Mouse (Mus musculus) neural tube, embryonic 13.5 days (tissue): Measurements from ENCODE around the gene Hist1h2bg. TPM values are rescaled to one million over a fixed set of nuclear protein-coding genes. Genes with fewer than 3 reads are reported as not detected.
"Not testable (repeated sequence)": the region's sequence is repeated elsewhere in the genome, so short reads cannot be mapped to it uniquely, and the experiment has no call there.

Experiments
- ATAC-seq: fragments of 200-750 bp; cut with Nextera tagmentation; 2 replicates; pipeline ENCODE4 v1.8.0; 2017; ENCODE audit warnings: low read depth, mild to moderate bottlenecking, moderate TSS enrichment, moderate library complexity
- H3K27ac ChIP-seq: fragments of 300-500 bp; sonication (generic); replicated peaks from 2 replicates; pipeline ENCODE4 v1.5.1; 2015; ENCODE audit warnings: moderate library complexity, mild to moderate bottlenecking, inconsistent platforms
- H3K27me3 ChIP-seq: fragments of 300-500 bp; sonication (generic); 2 replicates; pipeline ENCODE4 v1.6.1; 2015; ENCODE audit warnings: mild to moderate bottlenecking, inconsistent platforms
- H3K36me3 ChIP-seq: fragments of 300-500 bp; sonication (generic); 2 replicates; pipeline ENCODE4 v1.6.1; 2015; ENCODE audit warnings: mild to moderate bottlenecking, inconsistent platforms
- H3K4me1 ChIP-seq: fragments of 300-500 bp; sonication (generic); replicated peaks from 2 replicates; pipeline ENCODE4 v1.6.1; 2015; ENCODE audit warnings: inconsistent platforms
- H3K4me2 ChIP-seq: fragments of 300-500 bp; sonication (generic); 2 replicates; pipeline ENCODE4 v1.6.1; 2015; ENCODE audit warnings: inconsistent platforms, mild to moderate bottlenecking, moderate library complexity
- H3K4me3 ChIP-seq: fragments of 300-500 bp; sonication (generic); 2 replicates; pipeline ENCODE4 v1.5.1; 2015; ENCODE audit warnings: mild to moderate bottlenecking, inconsistent platforms
- H3K9ac ChIP-seq: fragments of 300-500 bp; sonication (generic); 2 replicates; pipeline ENCODE4 v1.6.1; 2015; ENCODE audit warnings: moderate library complexity, mild to moderate bottlenecking, inconsistent platforms
- H3K9me3 ChIP-seq: fragments of 300-500 bp; sonication (generic); 2 replicates; pipeline ENCODE4 v1.6.1; 2016; ENCODE audit warnings: inconsistent platforms
- WGBS: fragments of 180-500 bp; shearing (Covaris S2); methylation state at CpG from one replicate; pipeline ENCODE4 v1.1.7; 2015; 5-methylcytosine and 5-hydroxymethylcytosine counted together
- polyA plus RNA-seq: library from polyadenylated mRNA; unstranded; fragments of >200 nt; fragmentation: Nextera tagmentation; extraction: Ambion mirVana; gene quantifications from 2 replicates; pipeline ENCODE4 v1.2.1, GENCODE M21; 2015

The Hist1h2bg gene
- polyA plus RNA-seq, 1 experiment from 2014 or later, result 3.5 TPM

DNA sequence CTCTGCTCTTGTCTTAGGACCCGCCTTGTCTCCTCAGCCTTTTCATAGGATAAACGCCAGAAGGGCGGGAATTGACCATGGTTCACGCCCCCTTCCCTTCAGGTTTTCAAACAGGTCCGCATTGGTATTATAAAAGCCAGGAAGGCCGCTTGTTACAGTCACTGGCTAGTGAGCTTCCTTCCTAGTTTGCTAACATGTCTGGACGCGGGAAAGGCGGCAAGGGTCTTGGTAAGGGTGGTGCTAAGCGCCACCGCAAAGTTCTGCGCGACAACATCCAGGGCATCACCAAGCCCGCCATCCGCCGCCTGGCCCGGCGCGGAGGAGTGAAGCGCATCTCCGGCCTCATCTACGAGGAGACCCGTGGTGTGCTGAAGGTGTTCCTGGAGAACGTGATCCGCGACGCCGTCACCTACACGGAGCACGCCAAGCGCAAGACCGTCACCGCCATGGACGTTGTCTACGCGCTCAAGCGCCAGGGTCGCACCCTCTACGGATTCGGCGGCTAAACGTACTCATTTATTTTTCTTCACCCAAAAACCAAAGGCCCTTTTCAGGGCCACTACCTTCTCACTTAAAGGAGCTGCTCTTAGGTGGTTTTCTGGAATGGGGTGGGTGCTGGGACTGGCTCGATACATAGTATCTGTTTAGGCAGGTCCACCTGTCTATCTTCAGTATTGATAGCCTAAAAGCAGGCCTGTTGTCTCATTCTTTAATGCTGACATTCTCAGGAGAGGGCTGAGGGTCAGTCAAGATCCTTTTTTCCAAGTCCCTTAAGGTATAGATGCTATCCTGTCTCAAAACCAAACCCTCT is 10.4 kb downstream of the Hist1h2bg start, which contains the start of gene Hist1h4d:
Gene Hist1h4d (plus strand): TSS at position 191 of the 811 bp plus-strand sequence.
- Histone ChIP-seq H3K4me1 (peaks cover 47% of the 10 kb centered on the region), H3K4me3 (peak within 1 kb of the TSS; percentile 47)

DNA sequence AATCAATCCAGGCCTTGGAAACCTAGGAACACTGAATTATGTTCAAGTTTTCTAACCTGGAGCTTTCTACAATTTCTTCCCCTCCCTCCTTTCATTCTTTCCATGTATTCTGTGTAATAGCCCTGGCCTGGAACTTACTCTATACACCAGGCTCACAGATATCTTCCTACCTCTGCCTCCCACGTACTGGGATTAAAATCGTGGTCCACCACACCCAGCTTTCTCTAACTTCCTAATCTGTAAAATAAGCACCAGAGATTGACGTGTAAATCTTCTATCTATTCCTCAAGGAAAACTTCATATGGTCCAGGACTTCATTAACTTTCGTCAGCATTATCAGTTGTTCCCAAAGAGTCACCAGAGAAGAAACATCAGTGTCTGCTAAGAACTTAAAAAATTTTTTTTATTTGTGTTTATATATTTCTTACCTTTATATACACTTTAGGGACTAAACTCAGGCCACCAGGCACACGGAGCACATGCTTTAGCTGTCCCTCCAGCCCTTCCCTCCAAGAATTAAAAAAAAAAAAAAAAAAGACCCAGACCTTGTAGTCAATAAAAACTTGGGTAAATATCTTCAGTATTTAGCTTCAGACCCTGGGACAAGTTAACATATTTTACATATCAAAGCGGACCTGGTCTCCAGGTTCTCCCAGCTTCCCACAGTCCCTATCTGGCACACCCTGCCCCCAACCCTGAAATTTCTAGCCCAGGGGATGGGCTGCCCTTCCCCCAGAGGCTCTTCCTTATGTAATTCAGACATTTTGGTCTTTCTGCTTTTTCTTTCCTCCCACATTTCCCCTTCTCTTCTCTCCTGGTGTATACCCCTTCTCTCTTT is 11.2 kb downstream of the Hist1h2bg start:
- H3K36me3 ChIP-seq, result no peaks in the 10 kb centered on the region
- ATAC-seq, result no peak
- no peaks in the 10 kb centered on the region for H3K27me3 ChIP-seq
- H3K9me3 ChIP-seq, result no peaks in the 10 kb centered on the region
- peak overlapping the region; percentile 91 for H3K4me2 ChIP-seq
- H3K4me1 ChIP-seq, result peaks cover 44% of the 10 kb centered on the region
- peak overlapping the region; percentile 72 for H3K9ac ChIP-seq
- WGBS, result 8% methylated on average over 6 of the region's 6 CpGs
- H3K4me3 ChIP-seq, result peak overlapping the region; percentile 47
- H3K27ac ChIP-seq, result peak overlapping the region; percentile 82

More for the DNA sequence above, 10.4 kb downstream of the Hist1h2bg start, which contains the start of gene Hist1h4d:
- peak; percentile 88 for ATAC-seq
- Histone ChIP-seq H3K4me2 (peak within 1 kb of the TSS; percentile 91), H3K36me3 (no peaks in the 10 kb centered on the region), H3K27me3 (no peaks in the 10 kb centered on the region), H3K9me3 (no peaks in the 10 kb centered on the region), H3K27ac (peak within 1 kb of the TSS; percentile 82), H3K9ac (peak within 1 kb of the TSS; percentile 72)
- WGBS, result under 1% methylated on average over 43 of the region's 43 CpGs

DNA sequence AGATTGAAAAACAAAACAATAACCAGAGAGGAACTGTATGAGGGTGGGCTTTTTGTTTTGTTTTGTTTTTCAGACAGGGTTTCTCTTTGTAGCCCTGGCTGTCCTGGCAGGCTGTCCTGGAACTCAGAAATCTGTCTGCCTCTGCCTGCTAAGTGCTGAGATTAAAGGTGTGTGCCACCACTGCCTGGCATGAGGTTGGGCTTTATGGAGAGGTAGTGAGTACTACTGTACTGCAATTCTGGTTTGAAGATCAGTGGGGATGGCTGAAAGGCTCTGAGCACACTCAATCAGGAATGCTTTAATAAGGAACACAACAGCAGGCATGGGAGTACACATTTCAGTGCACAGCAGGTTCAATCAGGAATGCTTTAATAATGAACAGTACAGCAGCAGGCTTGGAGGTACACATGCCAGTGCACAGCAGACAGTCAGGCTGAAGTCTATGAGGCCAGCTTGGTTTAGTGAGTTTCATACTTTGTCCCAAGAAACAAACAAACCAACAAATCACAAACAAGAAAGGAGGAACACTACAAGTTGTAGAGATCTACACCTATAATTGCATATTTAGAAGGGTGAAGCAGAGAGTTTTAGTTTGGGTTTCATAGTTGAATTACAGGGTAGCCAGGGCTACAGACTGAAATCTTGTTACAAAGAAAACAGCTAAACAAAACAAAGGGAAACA is 12.3 kb downstream of the Hist1h2bg start:
- H3K9ac ChIP-seq, result no peak overlapping the region
- no peak for ATAC-seq
- no peak overlapping the region for H3K4me3 ChIP-seq
- H3K9me3 ChIP-seq, result no peaks in the 10 kb centered on the region
- peak overlapping the region; percentile 23; the same call in 1 of the 2 replicates for H3K27ac ChIP-seq
- H3K4me2 ChIP-seq, result 0 out of 2 replicates have a peak overlapping the region, but pooled peaks have one; percentile 7
- H3K27me3 ChIP-seq, result no peaks in the 10 kb centered on the region
- peaks cover 44% of the 10 kb centered on the region for H3K4me1 ChIP-seq
- no peaks in the 10 kb centered on the region for H3K36me3 ChIP-seq

GRCm38 (mm10) chr13:23584331-23584730 is 13.1 kb downstream of the Hist1h2bg start:
- no peak for ATAC-seq
- H3K9me3 ChIP-seq, result no peaks in the 10 kb centered on the region
- peaks cover 44% of the 10 kb centered on the region for H3K4me1 ChIP-seq
- peak overlapping the region; percentile 93 for H3K27ac ChIP-seq
- H3K4me2 ChIP-seq, result peak overlapping the region; percentile 72
- peak overlapping the region; percentile 76 for H3K9ac ChIP-seq
- no peaks in the 10 kb centered on the region for H3K36me3 ChIP-seq
- no peaks in the 10 kb centered on the region for H3K27me3 ChIP-seq
- H3K4me3 ChIP-seq, result peak overlapping the region; percentile 47

DNA sequence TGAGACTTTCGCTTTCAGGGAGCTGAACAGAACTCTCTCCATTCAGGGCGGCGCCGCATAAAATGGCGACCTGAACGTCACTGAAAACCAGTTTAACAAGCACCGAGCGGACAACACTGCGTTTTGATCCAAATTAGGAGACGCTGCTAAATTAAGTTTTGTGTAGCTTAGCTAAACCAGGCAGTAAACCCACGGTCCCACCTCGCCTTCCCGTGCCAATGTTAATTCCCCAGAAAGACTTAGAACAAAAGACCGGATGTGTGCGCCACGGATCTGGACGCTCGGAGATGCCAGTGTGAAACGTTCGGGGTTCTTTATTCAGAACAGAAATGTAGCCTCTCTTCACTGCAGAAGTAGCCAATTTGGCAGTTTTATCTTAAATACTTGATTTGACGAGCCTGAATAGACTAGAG is 13.8 kb downstream of the Hist1h2bg start:
- no peaks in the 10 kb centered on the region for H3K36me3 ChIP-seq
- H3K27me3 ChIP-seq, result no peaks in the 10 kb centered on the region
- peak overlapping the region; percentile 72 for H3K4me2 ChIP-seq
- peak overlapping the region; percentile 93 for H3K27ac ChIP-seq
- H3K9ac ChIP-seq, result peak overlapping the region; percentile 76
- under 1% methylated on average over 21 of the region's 21 CpGs for WGBS
- H3K4me1 ChIP-seq, result peaks cover 44% of the 10 kb centered on the region
- peak overlapping the region; percentile 47 for H3K4me3 ChIP-seq
- no peaks in the 10 kb centered on the region for H3K9me3 ChIP-seq
- no peak for ATAC-seq

DNA sequence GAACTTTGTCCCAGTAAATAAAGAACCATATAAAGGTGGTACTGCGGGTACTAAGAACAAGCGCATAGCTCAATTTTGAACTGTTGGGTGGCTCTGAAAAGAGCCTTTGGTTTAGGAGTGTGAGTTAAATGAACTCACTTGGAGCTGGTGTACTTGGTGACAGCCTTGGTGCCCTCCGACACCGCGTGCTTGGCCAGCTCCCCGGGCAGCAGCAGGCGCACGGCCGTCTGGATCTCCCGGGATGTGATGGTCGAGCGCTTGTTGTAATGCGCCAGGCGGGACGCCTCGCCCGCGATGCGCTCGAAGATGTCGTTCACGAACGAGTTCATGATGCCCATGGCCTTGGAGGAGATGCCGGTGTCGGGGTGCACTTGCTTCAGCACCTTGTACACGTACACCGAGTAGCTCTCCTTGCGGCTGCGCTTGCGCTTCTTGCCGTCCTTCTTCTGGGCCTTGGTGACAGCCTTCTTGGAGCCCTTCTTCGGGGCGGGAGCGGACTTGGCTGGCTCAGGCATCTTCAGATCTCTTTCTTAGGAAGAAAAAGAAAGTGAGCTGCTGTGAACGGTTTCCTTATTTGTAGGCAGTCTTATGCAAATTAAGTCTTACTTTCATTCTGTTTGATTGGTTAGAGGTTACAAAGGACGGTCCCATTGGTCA is 14.4 kb downstream of the Hist1h2bg start:
- peak overlapping the region; percentile 93 for H3K27ac ChIP-seq
- H3K27me3 ChIP-seq, H3K9me3 ChIP-seq, H3K36me3 ChIP-seq: not testable (repeated sequence)
- ATAC-seq, result peak; percentile 90
- H3K9ac ChIP-seq, result peak overlapping the region; percentile 76
- WGBS, result under 1% methylated on average over 23 of the region's 36 CpGs
- peaks cover 44% of the 10 kb centered on the region for H3K4me1 ChIP-seq
- H3K4me3 ChIP-seq, result peak overlapping the region; percentile 47
- peak overlapping the region; percentile 72 for H3K4me2 ChIP-seq

DNA sequence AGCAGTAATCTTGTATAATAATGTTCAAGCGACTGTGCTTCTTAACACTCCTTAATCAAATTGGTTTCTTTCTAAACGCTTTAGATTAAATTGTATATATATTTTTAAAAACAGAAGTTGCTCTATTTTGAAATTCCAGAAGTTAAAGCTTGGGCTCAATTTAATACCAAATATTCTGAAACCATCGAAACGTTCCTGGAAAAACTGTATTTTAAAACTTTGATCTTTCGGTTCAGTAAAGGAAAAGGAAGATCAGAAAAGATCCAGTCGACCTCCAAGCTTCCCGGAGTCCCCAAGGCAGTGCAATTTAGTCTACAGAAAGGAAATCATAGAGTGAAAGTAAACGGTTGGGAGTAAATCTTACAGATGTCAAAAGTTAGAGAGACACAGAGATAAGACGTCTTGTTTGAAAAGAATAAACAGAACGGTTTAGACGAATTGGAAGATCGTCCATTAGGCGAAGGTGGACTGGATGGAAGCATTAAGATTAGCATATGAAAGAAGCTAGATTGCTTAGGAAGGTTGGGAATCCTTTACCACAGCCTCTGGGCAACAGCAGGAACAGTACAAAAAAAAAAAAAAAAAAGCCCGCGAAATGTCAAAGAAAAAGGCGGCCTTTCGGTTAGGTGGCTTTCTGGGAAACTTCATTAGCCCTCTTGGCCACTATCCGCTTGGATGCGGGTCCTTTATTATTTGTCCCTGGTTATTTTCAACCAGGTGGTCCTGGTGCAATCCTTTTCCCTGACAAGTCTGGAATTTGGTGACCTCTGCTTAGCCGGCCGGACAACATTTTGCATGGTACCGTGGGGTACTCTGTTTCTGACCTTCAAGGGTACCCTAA is 15.1 kb downstream of the Hist1h2bg start:
- WGBS, result 1% methylated on average over 22 of the region's 22 CpGs
- Histone ChIP-seq H3K27ac (peak overlapping the region; percentile 82), H3K9me3 (no peaks in the 10 kb centered on the region), H3K36me3 (no peaks in the 10 kb centered on the region), H3K4me2 (peak overlapping the region; percentile 72), H3K4me3 (peak overlapping the region; percentile 47), H3K9ac (peak overlapping the region; percentile 58), H3K27me3 (no peaks in the 10 kb centered on the region), H3K4me1 (peaks cover 39% of the 10 kb centered on the region)
- no peak for ATAC-seq

GRCm38 (mm10) chr13:23586940-23587225 is 15.7 kb downstream of the Hist1h2bg start:
- H3K4me1 ChIP-seq, result peaks cover 36% of the 10 kb centered on the region
- peak overlapping the region; percentile 47 for H3K4me3 ChIP-seq
- 3% methylated on average over 1 of the region's 1 CpGs for WGBS
- H3K27me3 ChIP-seq, result no peaks in the 10 kb centered on the region
- no peaks in the 10 kb centered on the region for H3K9me3 ChIP-seq
- no peak for ATAC-seq
- no peaks in the 10 kb centered on the region for H3K36me3 ChIP-seq
- peak overlapping the region; percentile 72 for H3K4me2 ChIP-seq
- peak overlapping the region; percentile 82 for H3K27ac ChIP-seq
- peak overlapping the region; percentile 58 for H3K9ac ChIP-seq

DNA sequence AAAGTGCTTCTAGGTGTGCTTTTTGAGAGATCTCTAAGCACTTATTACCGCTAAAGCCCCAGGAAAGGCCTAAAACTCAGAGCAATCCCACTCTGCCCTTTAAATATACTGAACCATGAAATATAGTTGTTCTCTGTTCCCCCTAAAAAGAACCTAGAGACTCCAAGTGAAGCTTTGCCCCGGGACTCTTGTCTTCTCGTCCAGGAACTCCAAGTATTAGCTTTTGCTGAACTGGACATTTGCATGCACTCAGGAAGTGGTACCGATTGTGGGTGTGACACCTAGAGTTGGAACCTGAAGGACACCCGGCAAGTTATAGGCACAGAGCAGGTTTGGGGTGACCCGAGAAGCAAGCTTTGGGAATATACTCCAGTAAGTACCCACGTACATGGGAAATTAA is 20.0 kb downstream of the Hist1h2bg start:
- no peak for ATAC-seq
- no peaks in the 10 kb centered on the region for H3K27me3 ChIP-seq
- no peaks in the 10 kb centered on the region for H3K9me3 ChIP-seq
- H3K4me1 ChIP-seq, result peaks cover 10% of the 10 kb centered on the region
- H3K36me3 ChIP-seq, result no peaks in the 10 kb centered on the region
- H3K9ac ChIP-seq, result no peak overlapping the region
- no peak overlapping the region for H3K4me2 ChIP-seq
- H3K4me3 ChIP-seq, result no peak overlapping the region
- no peak overlapping the region for H3K27ac ChIP-seq
- 92% methylated on average over 7 of the region's 7 CpGs for WGBS

DNA sequence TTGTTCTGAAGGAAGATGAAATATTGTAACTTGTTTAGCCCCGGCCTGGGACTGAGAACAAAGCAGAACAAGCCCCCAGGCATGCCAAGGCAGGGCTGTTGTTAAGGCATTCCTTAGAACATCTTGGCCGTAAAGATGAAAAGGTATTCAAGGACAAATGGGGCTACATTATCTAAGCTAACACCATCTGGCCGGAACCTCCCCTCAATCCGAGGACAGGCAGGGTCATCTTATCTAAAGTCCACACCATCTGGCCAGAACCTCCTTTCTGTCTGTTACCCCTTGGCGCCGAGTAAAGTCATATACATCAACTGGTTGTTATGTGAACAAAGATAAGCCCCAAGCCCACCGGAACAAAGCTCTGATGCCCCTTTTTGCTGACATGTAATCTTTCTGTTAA is 20.7 kb downstream of the Hist1h2bg start:
- not testable (repeated sequence) for H3K4me3 ChIP-seq, H3K36me3 ChIP-seq, H3K27ac ChIP-seq, H3K4me2 ChIP-seq, H3K4me1 ChIP-seq, ATAC-seq, H3K9me3 ChIP-seq, H3K9ac ChIP-seq, H3K27me3 ChIP-seq
- WGBS, result 85% methylated on average over 7 of the region's 7 CpGs

- WGBS, result 90% methylated on average over 7 of the region's 7 CpGs
Observed at GRCm38 (mm10) chr13:23592614-23593013, 21.4 kb downstream of the Hist1h2bg start.

More at GRCm38 (mm10) chr13:23592614-23593013, 21.4 kb downstream of the Hist1h2bg start:
- Histone ChIP-seq H3K36me3 (no peaks in the 10 kb centered on the region), H3K4me3 (no peak overlapping the region), H3K4me1 (no peaks in the 10 kb centered on the region), H3K27ac (no peak overlapping the region), H3K9me3 (no peaks in the 10 kb centered on the region), H3K4me2 (no peak overlapping the region), H3K27me3 (no peaks in the 10 kb centered on the region), H3K9ac (no peak overlapping the region)
- ATAC-seq, result no peak
